Comparison of ENCODE assay signal across 20 mouse cellular contexts in genomic region chr4:132403063-132403660, GRCm38 (mm10). TPM values are rescaled to one million over a fixed set of nuclear protein-coding genes. Genes with fewer than 3 reads are reported as not detected.
DNase-seq lines count a peak whose midpoint lies in the region; ATAC-seq and TF ChIP-seq lines count a peak whose summit lies in the region.
"Had no signal": no experiment of that assay in that cellular context is flagged by ENCODE, and none has a peak within 500 bp of the region (broad histone marks: within the 10 kb centered on the region; RNA-seq: fewer than 3 reads in every experiment).

No protein-coding gene starts in this region.

- no peak for TF ChIP-seq CTCF in gastrocnemius, adult 2 months (IDR thresholded peaks at IDR 0.05)

- H3K27me3 ChIP-seq in stomach, embryonic 15.5 days (replicated peaks): no peaks in the 10 kb centered on the region
- H3K27me3 ChIP-seq in midbrain, embryonic 10.5 days (ENCODE audit: low read depth, poor library complexity, severe bottlenecking): no peaks in the 10 kb centered on the region
- H3K27me3 ChIP-seq: embryonic facial prominence, embryonic 12.5 days; forebrain, embryonic 13.5 days; heart, embryonic 12.5 days; hindbrain, embryonic 13.5 days; neural tube, embryonic 15.5 days had no signal

- ATAC-seq in stomach, embryonic 15.5 days (ENCODE audit: insufficient read depth, low FRiP score, low read depth): no peak
- ATAC-seq: forebrain, embryonic 13.5 days had no signal

- intact Hi-C loops in gastrocnemius, adult 2 months (cut with DNase I): no loop called here

- H3K4me3 ChIP-seq in gastrocnemius, adult 2 months: no peak overlapping the region
- H3K4me3 ChIP-seq in stomach, embryonic 15.5 days (replicated peaks): no peak overlapping the region
- H3K4me3 ChIP-seq in midbrain, embryonic 10.5 days: no peak overlapping the region
- H3K4me3 ChIP-seq: embryonic facial prominence, embryonic 12.5 days; forebrain, embryonic 13.5 days; heart, embryonic 12.5 days; hindbrain, embryonic 13.5 days; layer of hippocampus, adult 2 months; neural tube, embryonic 15.5 days had no signal

- DNase-seq in gastrocnemius, adult 2 months: no peak
- no peak for DNase-seq in gastrocnemius, adult 8-10 months (ENCODE audit: low spot score in 2 of 2)
- peak; percentile 21 for DNase-seq in lung, postnatal 36 days
- DNase-seq in lung, postnatal 10 days: no peak
- DNase-seq in brain, adult 2 months (ENCODE audit: low read depth, low spot score): peak; percentile 64
- no peak for DNase-seq in midbrain, embryonic 10.5 days (ENCODE audit: low spot score)
- no peak for DNase-seq in left cerebral cortex, adult 8-10 months (ENCODE audit: low spot score in 2 of 2)
- DNase-seq: adrenal gland, postnatal 25 days; cerebellum, adult 11 months; cerebellum, postnatal 36 days; gastrocnemius, postnatal 10 days; kidney, adult 11 months had no signal

- H3K4me2 ChIP-seq in stomach, embryonic 15.5 days: no peak overlapping the region
- H3K4me2 ChIP-seq: embryonic facial prominence, embryonic 12.5 days; forebrain, embryonic 13.5 days; heart, embryonic 12.5 days; hindbrain, embryonic 13.5 days; liver, embryonic 11.5 days; neural tube, embryonic 15.5 days had no signal

- no peaks in the 10 kb centered on the region for H3K9me3 ChIP-seq in stomach, embryonic 15.5 days
- H3K9me3 ChIP-seq in midbrain, embryonic 10.5 days (replicated peaks): no peaks in the 10 kb centered on the region
- H3K9me3 ChIP-seq: embryonic facial prominence, embryonic 12.5 days; forebrain, embryonic 13.5 days; heart, embryonic 12.5 days; hindbrain, embryonic 13.5 days; neural tube, embryonic 15.5 days had no signal

- H3K36me3 ChIP-seq in stomach, embryonic 15.5 days: no peaks in the 10 kb centered on the region
- H3K36me3 ChIP-seq in midbrain, embryonic 10.5 days: peaks cover 14% of the 10 kb centered on the region
- H3K36me3 ChIP-seq: embryonic facial prominence, embryonic 12.5 days; heart, embryonic 12.5 days; hindbrain, embryonic 13.5 days; neural tube, embryonic 15.5 days had no signal

- peaks cover 9% of the 10 kb centered on the region for H3K4me1 ChIP-seq in stomach, embryonic 15.5 days
- H3K4me1 ChIP-seq in midbrain, embryonic 10.5 days: peaks cover 17% of the 10 kb centered on the region

- 37% methylated on average over 5 of the region's 5 CpGs for WGBS in stomach, embryonic 15.5 days
- 91% methylated on average over 5 of the region's 5 CpGs for WGBS in midbrain, embryonic 10.5 days

- H3K9ac ChIP-seq in stomach, embryonic 15.5 days: no peak overlapping the region
- H3K9ac ChIP-seq: embryonic facial prominence, embryonic 12.5 days; forebrain, embryonic 13.5 days; heart, embryonic 12.5 days; hindbrain, embryonic 13.5 days; neural tube, embryonic 15.5 days had no signal

- H3K27ac ChIP-seq in gastrocnemius, adult 2 months: peak overlapping the region; percentile 24; the same call in 1 of the 2 replicates
- peak overlapping the region; percentile 51; the same call in 1 of the 2 replicates for H3K27ac ChIP-seq in stomach, embryonic 15.5 days
- H3K27ac ChIP-seq in midbrain, embryonic 10.5 days (replicated peaks): no peak overlapping the region
- H3K27ac ChIP-seq: embryonic facial prominence, embryonic 12.5 days; forebrain, embryonic 13.5 days; hindbrain, embryonic 13.5 days; layer of hippocampus, adult 2 months; neural tube, embryonic 15.5 days had no signal

RNA-seq across cellular contexts. Expression of gene Phactr4, which starts 19.1 kb away (rescaled TPM):
- 10 to 100 TPM; 14.6 to 15.6 TPM for total RNA-seq in gastrocnemius, adult 2 months (2021)
- 10 to 100 TPM; 10.2 to 13.1 (median 10.9) TPM for total RNA-seq in gastrocnemius, adult 8-10 months (2022)
- 21.1 and 22.6 TPM in 2 replicates for polyA plus RNA-seq in stomach, embryonic 15.5 days (2015; fragmentation: Nextera tagmentation; extraction: Ambion mirVana)
- 23.6 and 27.3 TPM in 2 replicates for polyA plus RNA-seq in midbrain, embryonic 10.5 days (2016; fragmentation: Nextera tagmentation; extraction: Ambion mirVana)
- 10 to 100 TPM in 2 of 4 experiments, 1 to 10 TPM in 2; 8.9 to 14.6 (median 11.9) TPM for total RNA-seq in left cerebral cortex, adult 8-10 months (2022)

RNA-seq across cellular contexts. Expression of gene Rcc1, which starts 49.8 kb away (rescaled TPM):
- total RNA-seq in gastrocnemius, adult 2 months (2021): 1 to 10 TPM; 7.7 to 7.8 TPM
- total RNA-seq in gastrocnemius, adult 8-10 months (2022): 1 to 10 TPM; 4.8 to 8.4 (median 8.1) TPM
- polyA plus RNA-seq in stomach, embryonic 15.5 days (2015; fragmentation: Nextera tagmentation; extraction: Ambion mirVana): 68.5 and 74.6 TPM in 2 replicates
- polyA plus RNA-seq in midbrain, embryonic 10.5 days (2016; fragmentation: Nextera tagmentation; extraction: Ambion mirVana): 144 and 164 TPM in 2 replicates
- 10 to 100 TPM; 12.0 to 15.5 (median 14.2) TPM for total RNA-seq in left cerebral cortex, adult 8-10 months (2022)

Comparison
In these comparisons a context has a peak if more than half of its experiments do, and no peak if none do; other contexts are left out.
1. DNase-seq: peak in lung, postnatal 36 days (single experiment) and brain, adult 2 months (single experiment); none in gastrocnemius, adult 2 months (single experiment), gastrocnemius, adult 8-10 months (0 of 2), lung, postnatal 10 days (single experiment), midbrain, embryonic 10.5 days (single experiment) and left cerebral cortex, adult 8-10 months (0 of 2).